Mouse (Mus musculus) spleen, adult 2 months (tissue): ENCODE data around the gene Mettl27. TPM values are rescaled to one million over a fixed set of nuclear protein-coding genes. Genes with fewer than 3 reads are reported as not detected.

Source experiments
- DNase-seq, 2 experiments: peaks; one replicate each; pipeline versions ENCODE4 v3.0.0 to v3.0.0-alpha.2; 2012 to 2021; ENCODE audit warnings: low spot score in 2 of 2, low read depth in 1 of 2
- H3K27ac ChIP-seq: fragments of 200-500 bp; 2 replicates; pipeline ENCODE4 v1.5.1; 2012; ENCODE audit warnings: low read length, inconsistent platforms; ENCODE audit not compliant: insufficient read depth
- H3K27me3 ChIP-seq: fragments of 200-500 bp; 2 replicates; pipeline ENCODE4 v1.6.1; 2012; ENCODE audit warnings: mild to moderate bottlenecking, moderate library complexity, low read length, inconsistent platforms; ENCODE audit not compliant: control insufficient read depth, insufficient read depth
- H3K36me3 ChIP-seq: fragments of 200-500 bp; 2 replicates; pipeline ENCODE4 v1.6.1; 2012; ENCODE audit warnings: mild to moderate bottlenecking, low read length, inconsistent platforms; ENCODE audit not compliant: control insufficient read depth, insufficient read depth
- H3K4me1 ChIP-seq: fragments of 200-500 bp; 2 replicates; pipeline ENCODE4 v1.6.1; 2011; ENCODE audit warnings: inconsistent platforms; ENCODE audit not compliant: control insufficient read depth, insufficient read depth, insufficient read length
- H3K4me3 ChIP-seq: fragments of 200-500 bp; 2 replicates; pipeline ENCODE4 v1.5.1; 2011; ENCODE audit warnings: mild to moderate bottlenecking, inconsistent platforms; ENCODE audit not compliant: insufficient read depth, insufficient read length; ENCODE audit errors: extremely low read depth
- CTCF ChIP-seq: fragments of 200-500 bp; IDR thresholded peaks from 2 replicates; pipeline ENCODE4 v1.5.1; 2011; ENCODE audit warnings: mild to moderate bottlenecking, inconsistent platforms; ENCODE audit not compliant: insufficient read depth, insufficient read length, insufficient replicate concordance; ENCODE audit errors: extremely low read depth
- POLR2A ChIP-seq: fragments of 200-500 bp; IDR thresholded peaks from 2 replicates; pipeline ENCODE4 v1.6.1; 2011; ENCODE audit warnings: low read depth, low read length, inconsistent platforms
- WGBS: fragments of 180-500 bp; shearing (Covaris S2); methylation state at CpG from one replicate; pipeline ENCODE4 v1.1.7; 2018; 5-methylcytosine and 5-hydroxymethylcytosine counted together
- polyA plus RNA-seq: library from polyadenylated mRNA; depleted of rRNA; stranded (reverse); fragments of >200 nt; gene quantifications from 2 replicates; pipeline ENCODE4 v1.2.3, GENCODE M21; 2012

Gene Mettl27
- polyA plus RNA-seq, 1 experiment: 9.8 TPM

GRCm38 (mm10) chr5:134911901-134912300, 20.3 kb upstream of the Mettl27 start:
- no peak for DNase-seq
- 84% methylated on average over 2 of the region's 2 CpGs for WGBS
- Histone ChIP-seq H3K36me3 (no peaks in the 10 kb centered on the region), H3K4me1 (no peaks in the 10 kb centered on the region), H3K4me3 (no peak overlapping the region), H3K27ac (no peak overlapping the region), H3K27me3 (no peaks in the 10 kb centered on the region)
- TF ChIP-seq POLR2A: no peak
- no peak for TF ChIP-seq CTCF

GRCm38 (mm10) chr5:134913352-134913751, 18.8 kb upstream of the Mettl27 start:
- TF ChIP-seq POLR2A: no peak
- Histone ChIP-seq H3K4me3 (peak overlapping the region; percentile 16; the same call in 1 of the 2 replicates), H3K27me3 (no peaks in the 10 kb centered on the region), H3K27ac (peak overlapping the region; percentile 18; the same call in 1 of the 2 replicates), H3K4me1 (no peaks in the 10 kb centered on the region), H3K36me3 (no peaks in the 10 kb centered on the region)
- 69% methylated on average over 3 of the region's 3 CpGs for WGBS
- no peak for DNase-seq

- WGBS: 69% methylated on average over 4 of the region's 4 CpGs
- Histone ChIP-seq H3K4me3 (peak overlapping the region; percentile 19; the same call in 1 of the 2 replicates), H3K36me3 (no peaks in the 10 kb centered on the region), H3K4me1 (no peaks in the 10 kb centered on the region), H3K27ac (peak overlapping the region; percentile 53; the same call in 1 of the 2 replicates), H3K27me3 (no peaks in the 10 kb centered on the region)
- no peak for TF ChIP-seq CTCF
- TF ChIP-seq POLR2A: no peak
- DNase-seq: no peak
These were observed 18.4 kb upstream of the Mettl27 start for GRCm38 (mm10) chr5:134913753-134914152.

- no peaks in the 10 kb centered on the region for H3K27me3 ChIP-seq
- H3K4me1 ChIP-seq: no peaks in the 10 kb centered on the region
- H3K27ac ChIP-seq: peak overlapping the region; percentile 53; the same call in 1 of the 2 replicates
- H3K4me3 ChIP-seq: peak overlapping the region; percentile 6
- DNase-seq: no peak
- H3K36me3 ChIP-seq: no peaks in the 10 kb centered on the region
- WGBS: 78% methylated on average over 8 of the region's 8 CpGs
- TF ChIP-seq CTCF (no peak), POLR2A (no peak)
These were observed 17.7 kb upstream of the Mettl27 start for GRCm38 (mm10) chr5:134914510-134914909.

- Histone ChIP-seq H3K36me3 (no peaks in the 10 kb centered on the region), H3K4me1 (no peaks in the 10 kb centered on the region), H3K27ac (peak within 1 kb of the TSS; percentile 53; the same call in 1 of the 2 replicates), H3K27me3 (no peaks in the 10 kb centered on the region), H3K4me3 (peak within 1 kb of the TSS; percentile 28)
- TF ChIP-seq POLR2A (no peak), CTCF (no peak)
- DNase-seq: no peak
- 79% methylated on average over 8 of the region's 8 CpGs for WGBS
These were observed 16.9 kb upstream of the Mettl27 start, which contains the start of gene Cldn13 for GRCm38 (mm10) chr5:134915311-134915710. Gene Cldn13, minus strand, starts transcription at chr5:134915526.

GRCm38 (mm10) chr5:134918071-134918832, 13.9 kb upstream of the Mettl27 start:
- 47% methylated on average over 16 of the region's 16 CpGs for WGBS
- Histone ChIP-seq H3K27ac (peak overlapping the region; percentile 10; the same call in 1 of the 2 replicates), H3K4me3 (no peak overlapping the region), H3K27me3 (no peaks in the 10 kb centered on the region), H3K36me3 (no peaks in the 10 kb centered on the region), H3K4me1 (no peaks in the 10 kb centered on the region)
- peak in 1 of 2 experiments; percentile 35 for DNase-seq
- TF ChIP-seq CTCF (peak; percentile 56; the same call in 1 of the 2 replicates), POLR2A (no peak)

GRCm38 (mm10) chr5:134919097-134919496, 13.1 kb upstream of the Mettl27 start:
- no peaks in the 10 kb centered on the region for H3K36me3 ChIP-seq
- WGBS: 85% methylated on average over 3 of the region's 3 CpGs
- H3K4me3 ChIP-seq: no peak overlapping the region
- DNase-seq: no peak
- TF ChIP-seq CTCF: no peak
- TF ChIP-seq POLR2A: no peak
- H3K27ac ChIP-seq: peak overlapping the region; percentile 49; the same call in 1 of the 2 replicates
- H3K27me3 ChIP-seq: no peaks in the 10 kb centered on the region
- no peaks in the 10 kb centered on the region for H3K4me1 ChIP-seq
